Mouse (Mus musculus): ENCODE measurements around the gene Sptan1.

GRCm38 (mm10) chr2:30080181-30080800 is 114.9 kb downstream of the Sptan1 start:
- no peak for TF ChIP-seq POLR2A (IDR thresholded peaks at IDR 0.05; ENCODE audit: borderline replicate concordance, insufficient read depth, low read length)
- no peak for TF ChIP-seq CTCF (IDR thresholded peaks at IDR 0.05; ENCODE audit: borderline replicate concordance, insufficient read depth, low read depth, low read length)
